Mouse (Mus musculus) spleen, adult 2 months (tissue): ENCODE measurements around the gene Phldb2.

Experiments
- CTCF ChIP-seq: fragments of 200-500 bp; IDR thresholded peaks from 2 replicates; pipeline ENCODE4 v1.5.1; 2011; ENCODE audit warnings: mild to moderate bottlenecking, inconsistent platforms; ENCODE audit not compliant: insufficient read depth, insufficient read length, insufficient replicate concordance; ENCODE audit errors: extremely low read depth
- POLR2A ChIP-seq: fragments of 200-500 bp; IDR thresholded peaks from 2 replicates; pipeline ENCODE4 v1.6.1; 2011; ENCODE audit warnings: low read depth, low read length, inconsistent platforms

GRCm38 (mm10) chr16:45757421-45758078 lies 195.8 kb downstream of the Phldb2 start:
- TF ChIP-seq CTCF = no peak
- TF ChIP-seq POLR2A = no peak
